In the genomic region with DNA sequence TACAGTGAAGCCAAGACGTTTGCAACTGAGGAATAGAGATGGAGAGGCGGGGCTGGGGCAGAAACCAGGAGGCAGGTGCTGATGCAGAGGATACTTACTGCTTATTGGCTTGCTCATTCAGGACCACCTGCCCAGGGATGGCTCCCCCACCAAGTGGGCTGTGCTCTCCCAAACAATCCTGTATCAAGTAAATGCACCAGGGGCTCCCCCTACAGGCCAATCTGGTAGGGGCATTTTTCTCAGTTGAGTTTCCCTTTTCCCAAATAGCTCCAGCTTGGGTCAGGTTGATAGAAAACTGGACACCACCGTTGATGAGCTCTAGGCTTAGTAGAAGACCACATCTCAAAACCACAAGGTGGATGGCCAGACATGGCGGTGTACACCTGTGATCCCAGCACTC, we compare ENCODE assay signal across 9 mouse cellular contexts.
DNase-seq lines count a peak whose midpoint lies in the region; ATAC-seq and TF ChIP-seq lines count a peak whose summit lies in the region.
"Had no signal": no experiment of that assay in that cellular context is flagged by ENCODE, and none has a peak within 500 bp of the region (broad histone marks: within the 10 kb centered on the region; RNA-seq: fewer than 3 reads in every experiment).

No protein-coding gene starts in this region.

- no peaks in the 10 kb centered on the region for H3K9me3 ChIP-seq in kidney, embryonic 16.5 days (ENCODE audit: low read length)
- H3K9me3 ChIP-seq: heart, embryonic 13.5 days had no signal

- TF ChIP-seq POLR2A in thymus, adult 2 months (IDR thresholded peaks at IDR 0.05; ENCODE audit: control insufficient read depth, extremely low read depth, insufficient read depth, low read length, poor library complexity): no peak

- no peaks in the 10 kb centered on the region for H3K27me3 ChIP-seq in kidney, embryonic 16.5 days (ENCODE audit: insufficient read depth, low read length)
- H3K27me3 ChIP-seq in thymus, adult 2 months (ENCODE audit: control insufficient read depth, insufficient read depth, low read length): no peaks in the 10 kb centered on the region
- H3K27me3 ChIP-seq: heart, embryonic 13.5 days had no signal

- H3K4me2 ChIP-seq in kidney, embryonic 16.5 days (replicated peaks; ENCODE audit: low read depth, low read length): no peak overlapping the region
- H3K4me2 ChIP-seq: heart, embryonic 13.5 days had no signal

- no peak overlapping the region for H3K27ac ChIP-seq in kidney, embryonic 16.5 days (ENCODE audit: low read length)
- H3K27ac ChIP-seq in thymus, adult 2 months (ENCODE audit: control insufficient read depth, insufficient read depth, low read length): no peak overlapping the region
- H3K27ac ChIP-seq: heart, embryonic 13.5 days had no signal

- H3K9ac ChIP-seq in kidney, embryonic 16.5 days (replicated peaks; ENCODE audit: low read length): no peak overlapping the region
- H3K9ac ChIP-seq: heart, embryonic 13.5 days had no signal

- ATAC-seq in kidney, embryonic 16.5 days (ENCODE audit: low FRiP score, low TSS enrichment): no peak

- TF ChIP-seq CTCF in thymus, adult 2 months (IDR thresholded peaks at IDR 0.05; ENCODE audit: borderline replicate concordance, control insufficient read depth, extremely low read depth, insufficient read depth, low read length, poor library complexity): no peak; the same call in 1 of the 2 replicates

- DNase-seq in kidney, adult 18-20 months: peak; percentile 20
- peak; percentile 27 for DNase-seq in thymus, adult 2 months
- no peak for DNase-seq in thymus, adult 18-20 months
- DNase-seq in induced T-regulatory cell, adult 2 months (ENCODE audit: low read depth): peak; percentile 15
- peak; percentile 63 for DNase-seq in thymus, postnatal 4 days
- no peak for DNase-seq in urinary bladder, postnatal 36 days (ENCODE audit: low spot score in 2 of 2)
- DNase-seq in cerebellum, adult 18-20 months: no peak

- H3K36me3 ChIP-seq in kidney, embryonic 16.5 days (ENCODE audit: insufficient read depth, low read length): no peaks in the 10 kb centered on the region
- H3K36me3 ChIP-seq in thymus, adult 2 months (ENCODE audit: control insufficient read depth, insufficient read depth, low read length): no peaks in the 10 kb centered on the region
- H3K36me3 ChIP-seq: heart, embryonic 13.5 days had no signal

- H3K4me3 ChIP-seq in kidney, embryonic 16.5 days (ENCODE audit: low read length): no peak overlapping the region
- no peak overlapping the region for H3K4me3 ChIP-seq in thymus, adult 2 months (ENCODE audit: control insufficient read depth, insufficient read depth, low read length)
- H3K4me3 ChIP-seq: heart, embryonic 13.5 days had no signal

- 60% methylated on average over 4 of the region's 4 CpGs for WGBS in kidney, embryonic 16.5 days
- WGBS in thymus, adult 2 months: 82% methylated on average over 4 of the region's 4 CpGs

- peaks cover 18% of the 10 kb centered on the region for H3K4me1 ChIP-seq in kidney, embryonic 16.5 days (ENCODE audit: insufficient read depth, low read length)
- H3K4me1 ChIP-seq in thymus, adult 2 months (replicated peaks; ENCODE audit: control insufficient read depth, insufficient read depth, low read length): no peaks in the 10 kb centered on the region

Comparison
In these comparisons a context has a peak if more than half of its experiments do, and no peak if none do; other contexts are left out.
1. DNase-seq: peak in kidney, adult 18-20 months (single experiment), thymus, adult 2 months (single experiment), induced T-regulatory cell, adult 2 months (single experiment) and thymus, postnatal 4 days (single experiment); none in thymus, adult 18-20 months (0 of 2), urinary bladder, postnatal 36 days (0 of 2) and cerebellum, adult 18-20 months (0 of 2).